Mouse (Mus musculus) thymus, postnatal 25 days (tissue): ENCODE results near the gene Cdk6.
A peak's percentile ranks its signal among the peaks of the same experiment; 100 is the strongest.
"Not testable (repeated sequence)": the region's sequence is repeated elsewhere in the genome, so short reads cannot be mapped to it uniquely, and the experiment has no call there.

Source experiments
- DNase-seq: peaks from one replicate; pipeline ENCODE4 v3.0.0; 2022

Cdk6 gene

GRCm38 (mm10) chr5:3341111-3341911 lies at the start of gene Cdk6:
Gene Cdk6, plus strand, starts transcription at chr5:3341485.
- peak; percentile 82 for DNase-seq

GRCm38 (mm10) chr5:3293666-3294065 lies 47.6 kb upstream of the Cdk6 start:
- DNase-seq = no peak

- peak; percentile 44 for DNase-seq
These were observed 40.4 kb upstream of the Cdk6 start for GRCm38 (mm10) chr5:3300801-3301457.

- no peak for DNase-seq
These were observed 39.8 kb upstream of the Cdk6 start for GRCm38 (mm10) chr5:3301535-3301934.

- no peak for DNase-seq
These were observed 37.4 kb upstream of the Cdk6 start for GRCm38 (mm10) chr5:3303876-3304275.

GRCm38 (mm10) chr5:3306146-3306545 lies 35.1 kb upstream of the Cdk6 start:
- DNase-seq = no peak

GRCm38 (mm10) chr5:3309122-3309521 lies 32.2 kb upstream of the Cdk6 start:
- no peak for DNase-seq

GRCm38 (mm10) chr5:3309587-3309986 lies 31.7 kb upstream of the Cdk6 start:
- DNase-seq = no peak

- not testable (repeated sequence) for DNase-seq
These were observed 30.1 kb upstream of the Cdk6 start for GRCm38 (mm10) chr5:3311156-3311555.

- DNase-seq = not testable (repeated sequence)
These were observed 23.6 kb upstream of the Cdk6 start for GRCm38 (mm10) chr5:3317724-3318123.

GRCm38 (mm10) chr5:3320225-3320624 lies 21.1 kb upstream of the Cdk6 start:
- DNase-seq = no peak

GRCm38 (mm10) chr5:3322052-3322451 lies 19.2 kb upstream of the Cdk6 start:
- no peak for DNase-seq

GRCm38 (mm10) chr5:3324116-3324515 lies 17.2 kb upstream of the Cdk6 start:
- DNase-seq = no peak

GRCm38 (mm10) chr5:3329361-3329760 lies 11.9 kb upstream of the Cdk6 start:
- no peak for DNase-seq

GRCm38 (mm10) chr5:3330932-3331331 lies 10.4 kb upstream of the Cdk6 start:
- no peak for DNase-seq

- not testable (repeated sequence) for DNase-seq
These were observed 8.3 kb upstream of the Cdk6 start for GRCm38 (mm10) chr5:3333019-3333418.

- peak; percentile 34 for DNase-seq
These were observed 786 bp upstream of the Cdk6 start for GRCm38 (mm10) chr5:3340340-3341058.

GRCm38 (mm10) chr5:3341931-3342770 lies 866 bp downstream of the Cdk6 start:
- DNase-seq = peak; percentile 72

- peak; percentile 63 for DNase-seq
These were observed 1.7 kb downstream of the Cdk6 start for GRCm38 (mm10) chr5:3342771-3343565.

GRCm38 (mm10) chr5:3343566-3344080 lies 2.3 kb downstream of the Cdk6 start:
- peak; percentile 74 for DNase-seq

- peak; percentile 90 for DNase-seq
These were observed 2.9 kb downstream of the Cdk6 start for GRCm38 (mm10) chr5:3344081-3344631.
